Mouse (Mus musculus) forebrain, embryonic 16.5 days (tissue): Measurements from ENCODE around the gene Mt3. TPM values are rescaled to one million over a fixed set of nuclear protein-coding genes. Genes with fewer than 3 reads are reported as not detected.

Source experiments
- ATAC-seq: fragments of 200-750 bp; cut with Nextera tagmentation; 2 replicates; pipeline ENCODE4 v1.8.0; 2017; ENCODE audit warnings: mild to moderate bottlenecking, moderate library complexity
- H3K27ac ChIP-seq: fragments of 300-500 bp; sonication (generic); 2 replicates; pipeline ENCODE4 v1.5.1; 2014; ENCODE audit warnings: low read length, control low read depth
- H3K27me3 ChIP-seq: fragments of 300-500 bp; sonication (generic); replicated peaks from 2 replicates; pipeline ENCODE4 v1.6.1; 2014; ENCODE audit warnings: low read length; ENCODE audit not compliant: control insufficient read depth, insufficient read depth
- H3K36me3 ChIP-seq: fragments of 300-500 bp; sonication (generic); 2 replicates; pipeline ENCODE4 v1.6.1; 2014; ENCODE audit not compliant: control insufficient read depth, insufficient read depth
- H3K4me1 ChIP-seq: fragments of 300-500 bp; sonication (generic); replicated peaks from 2 replicates; pipeline ENCODE4 v1.6.1; 2014; ENCODE audit warnings: low read length; ENCODE audit not compliant: control insufficient read depth, insufficient read depth
- H3K4me2 ChIP-seq: fragments of 300-500 bp; sonication (generic); 2 replicates; pipeline ENCODE4 v1.6.1; 2014; ENCODE audit warnings: mild to moderate bottlenecking, low read length, control low read depth
- H3K4me3 ChIP-seq: fragments of 300-500 bp; sonication (generic); replicated peaks from 2 replicates; pipeline ENCODE4 v1.5.1; 2014; ENCODE audit warnings: mild to moderate bottlenecking, low read length, control low read depth
- H3K9ac ChIP-seq: fragments of 300-500 bp; sonication (generic); replicated peaks from 2 replicates; pipeline ENCODE4 v1.6.1; 2014; ENCODE audit warnings: low read depth, low read length, control low read depth
- H3K9me3 ChIP-seq: fragments of 300-500 bp; sonication (generic); 2 replicates; pipeline ENCODE4 v1.6.1; 2016; ENCODE audit warnings: low read length; ENCODE audit not compliant: control insufficient read depth
- WGBS: fragments of 180-500 bp; shearing (Covaris S2); extraction: QIAGEN DNeasy Blood & Tissue Kit; methylation state at CpG from one replicate; pipeline ENCODE4 v1.1.7; 2014; 5-methylcytosine and 5-hydroxymethylcytosine counted together
- polyA plus RNA-seq: library from polyadenylated mRNA; unstranded; fragments of >200 nt; fragmentation: Nextera tagmentation; extraction: Ambion mirVana; gene quantifications from 2 replicates; pipeline ENCODE4 v1.2.1, GENCODE M21; 2015

Mt3 gene
- polyA plus RNA-seq, 1 experiment from 2014 or later = 191 TPM

- H3K9me3 ChIP-seq = no peaks in the 10 kb centered on the region
- H3K4me3 ChIP-seq = peak overlapping the region; percentile 55
- no peak overlapping the region for H3K27ac ChIP-seq
- peaks cover 23% of the 10 kb centered on the region for H3K4me1 ChIP-seq
- H3K27me3 ChIP-seq = peaks cover 31% of the 10 kb centered on the region
- H3K36me3 ChIP-seq = no peaks in the 10 kb centered on the region
- peak overlapping the region; percentile 94 for H3K4me2 ChIP-seq
- H3K9ac ChIP-seq = peak overlapping the region; percentile 57
- 4% methylated on average over 25 of the region's 25 CpGs for WGBS
- no peak for ATAC-seq
Observed at GRCm38 (mm10) chr8:94179713-94180560, 27.5 kb downstream of the Mt3 start.

- peaks cover 32% of the 10 kb centered on the region for H3K27me3 ChIP-seq
- H3K4me3 ChIP-seq = no peak overlapping the region
Observed at GRCm38 (mm10) chr8:94180561-94180908, 28.1 kb downstream of the Mt3 start.

DNA sequence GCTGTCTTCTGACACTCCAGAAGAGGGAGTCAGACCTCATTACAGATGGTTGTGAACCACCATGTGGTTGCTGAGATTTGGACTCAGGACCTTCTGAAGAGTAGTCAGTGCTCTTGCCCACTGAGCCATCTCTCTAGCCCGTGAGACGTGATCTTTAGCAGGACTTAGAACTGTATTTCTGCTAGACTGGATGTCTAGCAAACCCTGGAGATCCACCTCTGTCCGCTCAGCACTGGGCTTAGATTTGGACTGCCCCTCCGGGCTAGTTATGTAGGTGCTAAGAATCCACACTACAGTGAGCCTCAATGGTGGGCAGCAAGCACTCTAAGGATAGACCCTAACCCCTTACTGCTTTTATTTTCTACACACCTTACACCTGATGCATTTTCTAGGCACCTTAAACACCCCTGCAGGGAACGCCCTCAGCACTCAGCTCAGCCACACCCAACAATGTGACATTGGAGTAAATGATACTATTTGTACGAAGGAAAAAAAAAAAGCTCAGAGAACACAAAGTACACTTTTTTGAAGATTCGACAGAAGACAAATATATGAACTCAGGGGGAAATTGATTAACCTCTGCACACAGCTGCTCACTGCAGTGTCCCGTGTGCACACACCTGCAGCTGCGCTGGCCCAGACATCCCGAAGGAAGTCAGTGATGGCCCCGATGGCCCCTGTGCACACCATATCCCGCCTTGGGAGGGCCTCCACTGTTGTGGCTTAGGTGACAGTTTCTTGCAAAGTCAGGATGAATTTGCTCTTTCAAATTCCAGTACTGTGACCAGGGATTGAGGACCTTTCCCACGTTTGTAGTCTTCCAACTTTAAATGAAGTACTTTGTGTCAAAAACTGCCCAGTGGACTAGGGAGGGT is 29.9 kb downstream of the Mt3 start:
- Histone ChIP-seq H3K9ac (no peak overlapping the region), H3K36me3 (no peaks in the 10 kb centered on the region), H3K9me3 (no peaks in the 10 kb centered on the region), H3K27me3 (peaks cover 36% of the 10 kb centered on the region), H3K27ac (no peak overlapping the region), H3K4me3 (no peak overlapping the region), H3K4me1 (peaks cover 25% of the 10 kb centered on the region), H3K4me2 (no peak overlapping the region)
- no peak for ATAC-seq
- 73% methylated on average over 13 of the region's 13 CpGs for WGBS

More at GRCm38 (mm10) chr8:94180561-94180908, 28.1 kb downstream of the Mt3 start:
- ATAC-seq = no peak
- H3K4me1 ChIP-seq = peaks cover 23% of the 10 kb centered on the region
- no peak overlapping the region for H3K9ac ChIP-seq
- no peaks in the 10 kb centered on the region for H3K9me3 ChIP-seq
- no peak overlapping the region for H3K4me2 ChIP-seq
- H3K36me3 ChIP-seq = no peaks in the 10 kb centered on the region
- 83% methylated on average over 1 of the region's 1 CpGs for WGBS
- H3K27ac ChIP-seq = no peak overlapping the region

- WGBS = 2% methylated on average over 16 of the region's 16 CpGs
- H3K4me3 ChIP-seq = peak overlapping the region; percentile 19
Observed at GRCm38 (mm10) chr8:94183117-94183516, 30.7 kb downstream of the Mt3 start.

DNA sequence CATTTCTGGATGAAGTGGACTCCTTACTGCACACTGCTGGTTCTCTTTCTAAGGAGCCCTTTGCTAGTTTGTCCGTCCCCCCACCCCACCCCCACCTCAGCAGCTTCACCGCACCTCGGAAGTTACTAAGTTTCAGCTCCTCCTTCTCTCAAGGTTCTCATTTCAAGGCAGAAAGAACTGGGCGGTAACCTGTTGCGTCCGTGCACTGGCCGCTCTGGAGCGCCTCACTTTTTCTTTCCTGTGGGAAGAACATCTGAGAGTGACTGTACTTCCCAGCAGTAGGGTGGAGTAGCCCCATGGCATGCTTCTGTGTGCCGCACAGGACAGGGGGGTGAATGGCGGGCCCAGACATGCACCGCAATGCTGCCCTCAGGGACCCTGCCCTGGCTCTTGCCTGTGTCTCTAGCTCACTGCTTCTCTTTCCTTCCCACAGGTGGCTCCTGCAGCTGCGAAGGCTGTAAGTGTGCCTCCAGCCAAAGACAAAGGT is 32.0 kb downstream of the Mt3 start:
- Histone ChIP-seq H3K4me2 (no peak overlapping the region), H3K9me3 (no peaks in the 10 kb centered on the region), H3K4me3 (no peak overlapping the region), H3K36me3 (no peaks in the 10 kb centered on the region), H3K4me1 (peaks cover 21% of the 10 kb centered on the region), H3K27me3 (peaks cover 36% of the 10 kb centered on the region), H3K9ac (no peak overlapping the region), H3K27ac (no peak overlapping the region)
- WGBS = 47% methylated on average over 12 of the region's 12 CpGs
- ATAC-seq = no peak

More at GRCm38 (mm10) chr8:94183117-94183516, 30.7 kb downstream of the Mt3 start:
- peak; percentile 70 for ATAC-seq
- H3K36me3 ChIP-seq = no peaks in the 10 kb centered on the region
- H3K9ac ChIP-seq = no peak overlapping the region
- peaks cover 36% of the 10 kb centered on the region for H3K27me3 ChIP-seq
- no peak overlapping the region for H3K27ac ChIP-seq
- no peaks in the 10 kb centered on the region for H3K9me3 ChIP-seq
- H3K4me1 ChIP-seq = peaks cover 28% of the 10 kb centered on the region
- H3K4me2 ChIP-seq = peak overlapping the region; percentile 45

DNA sequence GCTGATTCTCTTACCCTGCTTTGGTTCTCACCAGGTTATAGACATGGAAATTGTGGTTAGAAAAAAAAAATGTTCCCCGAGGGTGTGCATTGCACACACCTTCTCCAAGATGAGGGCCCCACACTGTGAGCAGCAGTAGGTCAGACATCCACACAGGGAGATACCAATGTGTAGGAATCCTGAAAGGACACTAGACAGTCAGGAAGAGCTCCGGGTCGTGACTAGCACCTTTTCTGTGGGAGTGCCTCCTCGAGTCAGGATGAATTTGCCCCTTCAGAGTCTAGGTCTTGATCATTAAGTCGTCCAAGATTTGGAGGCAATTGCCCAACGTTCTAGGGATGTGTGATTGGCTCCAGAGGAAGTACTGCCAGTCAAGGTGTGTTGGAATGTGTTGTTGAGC is 33.4 kb downstream of the Mt3 start:
- Histone ChIP-seq H3K27me3 (peaks cover 33% of the 10 kb centered on the region), H3K9me3 (no peaks in the 10 kb centered on the region)

GRCm38 (mm10) chr8:94186542-94186941 is 34.1 kb downstream of the Mt3 start:
- Histone ChIP-seq H3K9me3 (no peaks in the 10 kb centered on the region), H3K27ac (no peak overlapping the region), H3K4me2 (0 out of 2 replicates have a peak overlapping the region, but pooled peaks have one; percentile 1), H3K27me3 (peaks cover 33% of the 10 kb centered on the region), H3K4me1 (peaks cover 17% of the 10 kb centered on the region), H3K4me3 (no peak overlapping the region), H3K36me3 (no peaks in the 10 kb centered on the region), H3K9ac (no peak overlapping the region)
- WGBS = 7% methylated on average over 17 of the region's 17 CpGs
- ATAC-seq = peak; percentile 41; the same call in 1 of the 2 replicates

More for the DNA sequence above, 33.4 kb downstream of the Mt3 start:
- no peak overlapping the region for H3K4me3 ChIP-seq
- no peak for ATAC-seq
- WGBS = 75% methylated on average over 6 of the region's 6 CpGs
- H3K27ac ChIP-seq = no peak overlapping the region
- H3K4me1 ChIP-seq = peaks cover 14% of the 10 kb centered on the region
- no peak overlapping the region for H3K4me2 ChIP-seq
- no peak overlapping the region for H3K9ac ChIP-seq
- H3K36me3 ChIP-seq = no peaks in the 10 kb centered on the region

- Histone ChIP-seq H3K27ac (no peak overlapping the region), H3K4me1 (peaks cover 17% of the 10 kb centered on the region), H3K4me2 (no peak overlapping the region), H3K9me3 (no peaks in the 10 kb centered on the region), H3K36me3 (no peaks in the 10 kb centered on the region), H3K4me3 (no peak overlapping the region), H3K9ac (no peak overlapping the region), H3K27me3 (peaks cover 29% of the 10 kb centered on the region)
- 34% methylated on average over 21 of the region's 21 CpGs for WGBS
- no peak for ATAC-seq
Observed at GRCm38 (mm10) chr8:94187290-94188002, 35.0 kb downstream of the Mt3 start.
